Mouse (Mus musculus): ENCODE measurements around the gene Srpr.

Srpr gene

DNA sequence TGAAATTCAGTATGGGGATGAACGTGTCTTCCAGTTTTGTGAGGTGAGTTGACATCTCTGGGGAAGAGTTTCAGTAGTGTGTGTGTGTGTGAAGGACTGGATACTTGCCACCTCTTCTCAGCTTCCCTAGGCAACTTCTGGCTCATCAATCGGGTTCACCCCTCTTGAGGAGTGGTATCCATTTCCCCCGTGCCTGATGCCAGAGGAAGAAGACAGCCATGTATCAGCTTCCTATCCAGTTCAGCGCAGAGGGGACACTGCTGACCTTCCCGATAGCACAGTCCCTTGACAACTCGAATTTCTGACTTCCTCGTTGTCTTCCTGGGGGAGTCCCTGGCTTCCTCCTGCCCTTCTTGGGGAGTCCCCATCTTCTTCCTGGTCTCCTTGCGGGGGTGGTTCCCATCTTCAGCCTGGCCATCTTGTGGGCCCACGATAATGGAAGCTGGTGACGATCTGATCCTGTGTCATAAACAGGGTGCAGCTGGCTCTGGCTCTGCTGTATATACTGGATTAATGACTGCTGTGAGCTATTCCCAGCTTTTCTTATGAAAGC lies 12.5 kb upstream of the Srpr start:
- DNase-seq (ENCODE audit: low read depth in 1 of 2, low spot score in 2 of 2) = no peak

DNA sequence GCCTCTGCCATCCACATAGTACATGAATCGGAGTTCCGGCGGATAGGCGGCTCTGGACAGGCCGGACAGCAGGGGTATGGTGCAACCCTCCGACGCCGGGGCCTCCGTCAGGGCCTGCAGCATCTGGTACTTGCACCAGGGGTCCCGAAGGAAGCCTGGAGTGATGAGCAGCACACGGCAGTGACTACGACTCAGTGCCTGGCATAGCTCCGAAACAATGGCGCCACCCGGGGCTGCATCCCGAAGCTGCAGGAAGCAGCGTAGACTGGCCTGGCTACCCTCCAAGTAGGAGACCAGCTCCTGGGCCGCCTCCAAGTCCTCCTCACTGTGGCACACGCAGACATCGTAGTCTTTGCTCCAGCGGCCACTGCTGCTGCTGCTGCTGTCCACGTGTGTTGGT lies 11.3 kb upstream of the Srpr start:
- DNase-seq (ENCODE audit: low read depth in 1 of 2, low spot score in 2 of 2) = no peak

DNA sequence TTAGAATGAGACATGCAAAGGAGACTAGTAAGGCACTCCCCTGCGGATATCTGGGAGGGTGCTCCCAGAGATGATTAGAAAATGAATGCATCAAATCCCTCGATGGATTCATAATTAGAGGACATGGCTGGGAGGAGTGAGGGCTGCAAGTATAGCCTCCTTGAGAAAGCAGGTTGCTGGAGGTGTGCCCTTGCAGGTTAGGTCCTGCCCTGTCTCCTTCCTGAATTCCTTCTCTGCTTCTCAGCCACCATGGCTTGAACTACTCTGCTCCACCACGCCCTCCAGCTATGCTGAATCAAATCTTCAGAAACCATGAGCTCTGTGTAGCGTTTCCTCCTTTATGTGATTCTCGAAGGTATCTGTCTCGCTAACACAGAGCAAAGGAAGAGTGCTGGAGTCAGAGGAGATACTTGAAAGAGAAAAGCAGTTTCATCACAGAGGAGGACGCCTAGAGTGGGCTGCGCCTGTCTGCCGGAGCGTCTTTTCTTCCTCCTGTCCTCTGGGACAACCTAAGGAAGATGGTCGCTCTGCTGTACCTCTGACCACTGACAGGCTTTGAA lies 6.9 kb upstream of the Srpr start:
- DNase-seq (ENCODE audit: low read depth in 1 of 2, low spot score in 2 of 2) = no peak

DNA sequence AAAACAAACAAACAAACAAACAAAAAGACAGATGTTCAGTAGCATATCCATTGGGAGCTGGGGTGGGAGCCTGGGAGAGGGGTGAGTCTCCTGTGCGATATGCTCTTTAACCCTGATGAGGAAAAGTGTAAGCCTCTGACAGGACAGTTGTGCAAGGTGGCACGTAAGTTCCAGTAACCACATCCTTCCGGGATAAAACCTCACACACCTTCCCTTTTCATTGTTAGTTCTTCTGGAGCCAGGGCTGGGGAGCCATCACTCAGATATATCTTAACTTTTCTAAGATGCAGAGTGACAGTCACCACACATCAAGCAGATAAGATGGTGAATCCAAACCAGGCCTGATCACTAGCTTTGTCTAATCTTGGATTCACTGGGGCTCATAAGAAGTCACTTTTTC lies 5.9 kb upstream of the Srpr start:
- no peak for DNase-seq (ENCODE audit: low read depth in 1 of 2, low spot score in 2 of 2)

DNA sequence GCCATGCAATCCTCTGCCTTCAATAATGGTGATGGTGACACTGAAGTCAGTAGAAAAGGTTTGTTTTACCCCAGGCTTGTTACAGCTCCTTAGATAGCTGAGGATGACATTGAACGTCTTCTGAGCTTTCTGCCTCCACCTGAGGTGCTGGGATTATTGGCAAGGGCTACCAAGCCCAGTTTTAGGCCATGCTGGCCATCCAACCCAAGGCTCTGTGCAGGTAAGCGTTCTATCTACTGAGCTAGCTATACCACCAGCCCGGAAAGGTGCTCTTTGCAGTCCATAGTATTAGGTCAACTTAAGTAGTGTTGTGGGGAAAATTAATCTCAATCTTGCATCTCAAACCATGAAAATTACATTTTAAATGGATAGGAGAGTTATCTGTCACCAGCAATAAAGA lies 2.4 kb upstream of the Srpr start:
- DNase-seq (ENCODE audit: low read depth in 1 of 2, low spot score in 2 of 2) = no peak

DNA sequence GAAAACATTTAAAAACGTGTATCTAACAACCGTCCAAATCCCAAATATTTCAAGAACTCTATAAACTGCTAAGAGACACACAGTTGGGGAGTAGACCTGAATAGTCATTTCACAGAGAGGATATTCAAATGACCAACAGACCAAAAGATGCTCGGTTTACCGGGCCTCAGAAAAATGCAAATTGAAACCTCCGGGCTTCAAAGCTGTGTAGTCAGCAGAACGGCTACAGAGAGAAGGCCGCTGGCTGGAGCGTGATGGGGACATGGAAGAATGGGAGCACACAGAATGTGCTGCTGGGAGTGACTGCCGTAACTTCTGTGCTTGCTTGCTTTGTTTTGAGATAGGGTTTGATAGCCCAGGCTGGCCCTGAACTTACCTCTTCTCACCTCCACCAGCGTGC lies 1.6 kb upstream of the Srpr start:
- no peak for DNase-seq (ENCODE audit: low read depth in 1 of 2, low spot score in 2 of 2)

DNA sequence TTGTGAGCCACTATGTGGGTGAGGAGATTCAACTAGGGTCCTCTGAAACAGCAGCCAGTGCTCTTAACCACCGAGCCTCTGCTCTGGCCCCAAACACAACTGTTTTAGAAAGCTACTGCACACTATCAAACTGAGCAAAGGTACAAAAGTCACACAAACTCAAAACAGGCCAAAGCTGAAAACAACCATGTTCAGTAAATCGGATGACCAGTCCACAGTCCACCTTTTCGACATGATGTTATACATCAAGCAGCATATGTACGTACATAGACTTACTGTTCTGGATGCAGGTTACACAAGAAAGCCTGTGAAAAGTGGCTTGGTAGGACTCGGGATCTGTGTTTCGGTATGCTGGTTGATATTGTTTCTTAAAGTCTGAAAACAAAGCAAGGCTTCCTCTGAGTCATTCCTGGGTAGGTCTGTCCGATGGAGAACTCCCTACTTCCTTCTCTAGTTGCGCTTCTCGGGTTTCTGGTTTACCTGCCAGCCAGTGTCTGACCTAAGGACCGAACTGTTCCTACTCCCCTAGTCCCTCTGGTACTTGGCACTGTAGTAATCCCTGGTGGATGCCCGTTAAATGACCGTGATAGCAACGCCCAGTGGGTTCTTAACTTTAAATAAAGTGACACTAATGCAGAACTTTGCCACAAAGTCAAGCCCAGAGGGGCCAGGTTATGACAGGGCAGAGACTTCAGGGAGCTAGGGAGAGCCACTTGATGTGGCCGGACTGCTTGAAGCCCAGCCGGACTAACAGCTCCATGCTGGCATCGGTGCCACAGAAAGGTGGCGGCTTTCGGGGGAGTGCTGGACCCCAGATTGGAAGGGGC lies 817 bp upstream of the Srpr start:
- DNase-seq (ENCODE audit: low read depth in 1 of 2, low spot score in 2 of 2) = peak in 1 of 2 experiments; percentile 7

DNA sequence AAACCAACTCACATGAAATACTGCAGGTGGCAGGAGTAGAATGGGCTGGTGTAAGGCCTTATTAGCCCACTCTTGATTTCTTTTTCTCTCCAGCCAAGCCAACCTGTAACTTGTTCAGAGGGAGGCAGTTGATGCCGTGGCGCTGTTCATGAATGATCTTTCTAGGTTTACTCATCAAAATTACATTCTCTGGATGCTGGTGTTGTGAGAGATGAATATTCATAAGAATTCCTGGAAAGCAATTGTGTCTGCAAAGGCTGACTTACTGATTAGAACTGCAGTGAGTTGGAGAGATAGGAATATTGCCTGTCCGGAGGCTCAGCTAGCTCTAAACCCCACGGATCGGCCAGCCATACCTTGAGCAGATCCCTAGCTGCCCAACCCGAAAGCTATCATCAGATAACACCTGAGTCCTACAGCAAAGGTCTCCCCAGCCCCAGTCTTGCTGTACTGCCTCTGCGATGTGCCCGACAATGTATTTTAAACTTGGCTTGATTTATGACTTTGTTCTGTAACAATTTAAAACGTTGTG lies 620 bp downstream of the Srpr start:
- no peak for DNase-seq (ENCODE audit: low read depth in 1 of 2, low spot score in 2 of 2)

DNA sequence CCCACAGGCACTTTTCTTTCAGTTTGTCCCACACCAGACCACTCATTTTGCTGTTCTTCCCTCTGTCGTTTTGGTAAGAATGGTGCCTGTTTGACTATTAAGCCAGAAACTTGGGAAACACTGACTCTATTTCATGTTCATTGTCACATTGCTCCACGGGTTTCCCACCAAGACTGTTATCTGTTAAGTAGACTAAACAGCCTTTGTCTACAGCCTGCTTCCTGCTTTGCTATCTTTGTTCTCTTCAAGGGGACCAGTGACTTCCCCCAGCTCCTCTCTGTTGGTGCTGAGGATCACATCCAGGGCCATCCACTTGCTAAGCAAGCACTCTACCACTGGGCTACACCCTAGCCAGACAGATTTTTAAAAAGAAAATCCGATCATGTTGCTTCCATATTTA lies 3.6 kb downstream of the Srpr start:
- no peak for DNase-seq (ENCODE audit: low read depth in 1 of 2, low spot score in 2 of 2)

DNA sequence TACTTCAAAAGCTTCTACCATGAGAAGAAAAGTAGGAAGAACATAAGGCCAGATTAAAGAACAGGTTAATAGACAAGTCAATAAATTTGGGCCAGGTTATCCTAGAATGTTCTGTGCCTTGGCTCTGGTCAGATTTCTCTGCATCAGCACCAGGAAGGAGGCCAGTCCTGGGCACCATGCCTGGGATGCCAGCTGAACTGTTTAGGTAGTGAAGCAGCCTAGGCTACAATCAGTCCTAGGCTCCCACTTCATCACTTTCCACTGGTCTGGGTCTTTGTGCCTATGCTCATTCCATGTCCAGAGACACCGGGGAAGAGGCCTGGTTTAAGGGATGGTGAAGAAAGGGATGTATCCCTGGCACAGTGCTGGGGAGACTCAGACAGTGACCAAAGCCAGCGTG lies 4.4 kb downstream of the Srpr start:
- DNase-seq (ENCODE audit: low read depth in 1 of 2, low spot score in 2 of 2) = no peak

DNA sequence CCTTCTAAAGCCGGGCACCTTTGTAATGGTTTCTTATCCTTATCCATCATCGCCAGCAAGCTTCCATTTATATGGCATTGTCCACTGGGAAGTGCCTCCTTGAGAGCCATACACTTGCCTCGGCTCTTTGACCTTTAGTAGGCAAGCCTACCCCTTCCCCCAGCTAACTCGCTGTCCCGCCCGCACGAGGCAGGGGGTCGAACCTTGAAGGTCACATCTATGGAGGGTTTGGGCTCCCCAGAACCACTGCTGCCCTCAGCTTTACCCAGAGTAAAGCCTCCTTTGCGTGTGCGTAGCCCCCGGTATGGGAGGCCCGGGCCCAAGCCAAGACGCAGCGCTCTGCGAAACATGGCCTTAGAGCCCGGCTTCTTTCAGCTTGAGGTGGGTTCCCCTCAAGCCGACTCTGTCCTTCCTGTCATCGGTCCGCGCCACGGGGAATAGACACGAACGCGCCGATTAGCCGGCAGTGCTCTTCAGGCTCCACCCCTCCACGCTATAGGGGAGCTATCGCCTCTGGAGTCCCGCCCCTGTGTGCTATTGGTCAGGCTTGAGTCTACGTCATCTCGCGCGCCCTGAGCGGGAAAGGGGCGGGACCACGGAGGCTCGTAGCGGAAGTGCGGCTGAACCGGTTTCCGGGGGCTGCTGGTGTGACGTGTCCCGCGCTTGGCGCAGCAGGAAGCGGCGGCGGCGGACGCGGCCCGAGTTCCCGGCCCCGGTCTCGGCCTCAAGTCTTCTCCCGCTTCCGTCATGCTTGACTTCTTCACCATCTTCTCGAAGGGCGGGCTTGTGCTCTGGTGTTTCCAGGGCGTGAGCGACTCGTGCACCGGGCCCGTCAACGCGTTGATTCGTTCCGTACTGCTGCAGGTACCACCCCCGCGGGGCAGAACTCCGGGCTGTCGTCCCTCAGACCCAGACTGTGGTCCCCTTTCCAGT lies 10.8 kb downstream of the Srpr start, which contains the start of gene Foxred1:
Gene Foxred1, minus strand, starts transcription at position 514 of the 933 bp plus-strand sequence.
- DNase-seq (ENCODE audit: low read depth in 1 of 2, low spot score in 2 of 2) = peak; percentile 98 to 99

DNA sequence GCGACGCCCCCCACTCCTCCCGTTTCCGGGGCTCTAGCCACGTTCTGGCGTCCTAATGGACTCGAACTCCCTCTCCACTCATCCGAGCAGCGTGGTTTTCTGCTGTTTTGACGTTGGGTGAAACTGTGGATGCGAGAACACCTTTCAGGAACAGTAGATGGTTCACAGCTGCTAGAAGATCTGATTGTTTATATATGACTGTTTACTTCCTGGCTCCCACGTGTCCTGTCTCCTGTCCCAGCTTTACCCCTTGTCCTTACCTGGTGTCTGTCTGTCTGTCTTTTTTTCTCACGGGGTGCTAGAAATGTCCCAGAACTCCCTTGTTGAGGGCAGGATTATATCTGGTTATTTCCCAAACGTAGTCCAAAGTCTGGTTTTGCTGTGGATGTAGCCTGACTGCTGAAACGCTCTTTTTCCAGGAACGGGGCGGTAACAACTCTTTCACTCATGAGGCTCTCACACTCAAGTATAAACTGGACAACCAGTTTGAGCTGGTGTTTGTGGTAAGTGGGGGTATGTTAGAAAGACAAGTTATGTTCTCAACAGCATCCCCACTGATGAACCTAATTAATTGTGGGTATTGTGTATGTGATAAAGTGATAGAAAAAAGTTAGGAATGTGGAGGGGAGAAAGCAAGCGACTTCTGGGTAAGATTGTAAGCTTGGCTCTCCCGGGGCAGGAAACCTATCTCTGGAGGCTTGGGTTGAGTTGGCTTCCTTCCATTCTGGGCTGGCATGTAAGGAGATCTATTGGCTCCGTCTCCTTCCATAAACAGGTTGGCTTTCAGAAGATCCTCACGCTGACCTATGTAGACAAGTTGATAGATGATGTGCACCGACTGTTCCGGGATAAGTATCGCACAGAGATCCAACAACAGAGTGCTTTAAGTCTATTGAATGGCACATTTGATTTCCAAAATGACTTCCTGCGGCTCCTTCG lies 11.9 kb downstream of the Srpr start:
- DNase-seq (ENCODE audit: low read depth in 1 of 2, low spot score in 2 of 2) = no peak

DNA sequence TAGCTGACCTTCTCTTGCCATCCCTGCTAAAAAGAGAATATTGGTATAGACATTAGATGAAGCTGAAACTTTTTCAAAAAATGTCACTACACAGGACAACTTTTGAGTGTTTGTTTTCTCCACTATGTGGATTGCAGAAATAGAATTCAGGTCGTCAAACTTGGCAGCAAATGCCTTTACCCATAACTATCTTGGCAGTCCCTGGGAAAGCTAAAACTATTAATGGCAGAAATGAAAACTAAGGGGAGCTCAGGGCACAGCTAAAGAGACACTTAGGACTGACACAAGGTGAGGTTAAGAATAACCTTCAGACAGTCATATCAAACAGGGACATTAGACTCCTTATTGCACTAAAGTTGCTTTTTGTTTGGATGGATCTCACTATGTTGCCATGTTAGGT lies 18.0 kb downstream of the Srpr start:
- DNase-seq (ENCODE audit: low read depth in 1 of 2, low spot score in 2 of 2) = no peak

DNA sequence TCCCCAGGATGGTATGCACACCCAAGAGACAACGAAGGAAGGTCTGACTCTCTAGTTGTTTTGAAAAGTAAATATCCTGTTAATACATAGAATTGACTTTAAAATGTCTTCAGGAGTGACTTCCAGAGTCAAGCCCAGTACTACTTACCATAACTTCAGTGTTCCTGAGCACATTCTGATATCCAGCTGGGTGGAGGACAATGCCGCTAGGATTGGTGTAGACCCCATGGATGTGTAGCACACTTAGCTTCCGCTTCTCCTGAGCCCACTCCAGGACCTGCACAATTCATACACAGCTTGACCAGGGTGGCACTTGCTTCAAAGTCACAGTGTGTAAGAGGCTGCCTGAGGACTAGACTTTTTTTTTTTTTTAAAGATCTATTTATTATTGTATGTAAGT lies 23.5 kb downstream of the Srpr start:
- no peak for DNase-seq (ENCODE audit: low read depth in 1 of 2, low spot score in 2 of 2)

DNA sequence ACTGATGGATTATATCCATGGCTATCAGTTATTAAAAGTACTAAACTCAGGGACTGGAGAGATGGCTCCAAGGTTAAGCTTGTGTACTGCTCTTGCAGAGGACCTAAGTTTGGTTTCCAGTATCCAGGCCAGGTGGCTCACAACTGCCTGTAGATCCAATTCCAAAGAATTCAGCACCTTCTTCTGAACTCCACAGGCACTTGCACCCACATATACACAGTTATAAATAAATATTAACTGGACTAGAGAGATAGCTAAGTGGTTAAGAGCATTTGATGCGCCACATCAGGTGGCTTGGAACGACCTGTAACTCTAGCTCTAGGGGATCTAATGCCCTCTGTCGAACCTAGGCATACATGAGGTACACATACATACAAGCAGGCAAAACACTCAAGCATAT lies 28.7 kb downstream of the Srpr start:
- no peak for DNase-seq (ENCODE audit: low read depth in 1 of 2, low spot score in 2 of 2)

DNA sequence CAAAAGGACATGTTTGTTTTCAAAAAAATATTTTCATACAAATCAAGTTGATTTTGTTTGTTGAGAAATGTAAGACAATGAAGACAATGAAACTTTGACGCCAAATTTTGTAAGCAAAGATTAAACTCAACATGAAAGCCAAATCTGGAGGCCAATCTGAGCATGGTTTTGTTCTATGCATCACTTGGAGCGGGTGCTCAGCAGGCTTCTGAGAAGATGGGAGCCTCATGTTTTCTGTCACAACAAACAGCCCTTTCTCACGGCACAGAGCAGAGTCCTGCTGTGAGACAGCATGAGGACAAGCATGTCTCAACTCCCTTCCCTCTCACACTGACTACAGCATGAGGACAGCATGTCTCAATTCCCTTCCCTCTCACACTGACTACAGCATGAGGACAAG lies 36.0 kb downstream of the Srpr start:
- DNase-seq (ENCODE audit: low read depth in 1 of 2, low spot score in 2 of 2) = no peak

DNA sequence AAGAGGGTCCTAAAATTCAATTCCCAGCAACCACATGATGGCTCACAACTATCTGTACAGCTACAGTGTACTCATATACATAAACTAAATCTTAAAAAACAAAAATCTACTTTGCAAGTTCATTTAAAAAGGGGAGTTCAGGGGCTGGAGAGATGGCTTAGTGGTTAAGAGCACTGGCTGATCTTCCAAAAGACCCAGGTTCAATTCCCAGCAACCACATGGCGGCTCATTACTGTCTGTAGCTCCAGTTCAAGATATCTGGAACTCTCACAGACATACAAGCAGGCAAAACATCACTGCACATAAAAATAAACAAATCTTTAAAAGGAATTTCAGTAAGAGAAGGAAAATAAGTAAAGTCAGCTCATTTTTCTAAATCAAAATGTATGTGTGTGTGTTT lies 38.4 kb downstream of the Srpr start:
- DNase-seq (ENCODE audit: low read depth in 1 of 2, low spot score in 2 of 2) = no peak

DNA sequence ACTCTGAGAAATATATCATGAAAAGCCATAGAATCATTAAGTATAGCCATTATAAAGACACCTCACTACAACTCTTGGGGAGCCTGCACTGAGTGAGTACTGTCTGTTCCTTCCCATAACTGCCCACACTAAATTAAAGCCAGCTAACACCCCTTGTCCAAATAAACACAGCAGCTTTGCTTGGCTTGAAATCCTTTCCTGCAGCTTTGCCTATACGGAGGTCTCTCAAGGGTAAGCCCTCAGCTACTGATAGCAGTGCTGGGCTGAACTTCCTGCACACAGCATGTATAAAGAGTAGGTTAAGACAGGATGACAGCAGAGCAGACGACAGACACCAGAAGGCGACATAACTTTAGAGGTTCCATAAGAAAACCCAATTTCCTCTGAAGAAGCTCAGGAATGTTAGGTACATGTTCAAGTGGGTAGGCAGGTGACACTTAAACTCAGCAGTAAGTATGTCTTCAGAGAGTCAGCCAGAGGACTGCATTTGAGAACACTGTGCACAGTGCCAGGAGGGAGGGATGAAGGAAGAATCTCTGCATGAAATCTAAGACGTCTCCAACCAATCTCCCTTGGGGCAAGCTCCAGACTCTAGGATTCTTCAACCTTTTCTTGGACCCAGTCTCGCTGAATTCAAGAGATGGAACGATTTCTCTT lies 39.1 kb downstream of the Srpr start:
- no peak for DNase-seq (ENCODE audit: low read depth in 1 of 2, low spot score in 2 of 2)

DNA sequence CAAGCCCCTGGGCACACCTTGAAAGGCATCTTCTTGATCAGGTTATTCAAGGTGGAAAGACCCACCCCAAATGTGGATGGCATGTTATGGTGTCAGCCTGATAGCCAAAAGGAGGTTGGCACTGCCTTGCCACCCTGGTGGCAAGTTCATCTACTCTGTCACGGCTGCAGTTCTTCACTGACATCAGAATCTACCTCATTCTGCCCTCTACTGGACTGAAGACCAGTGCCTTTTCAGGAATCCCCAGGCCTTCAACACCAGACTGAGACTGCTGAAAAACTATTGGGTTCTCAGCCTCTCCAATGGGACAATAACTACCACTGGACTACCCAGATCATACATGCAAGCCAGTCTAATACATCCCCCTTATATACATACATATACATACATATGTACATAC lies 39.8 kb downstream of the Srpr start:
- no peak for DNase-seq (ENCODE audit: low read depth in 1 of 2, low spot score in 2 of 2)

DNA sequence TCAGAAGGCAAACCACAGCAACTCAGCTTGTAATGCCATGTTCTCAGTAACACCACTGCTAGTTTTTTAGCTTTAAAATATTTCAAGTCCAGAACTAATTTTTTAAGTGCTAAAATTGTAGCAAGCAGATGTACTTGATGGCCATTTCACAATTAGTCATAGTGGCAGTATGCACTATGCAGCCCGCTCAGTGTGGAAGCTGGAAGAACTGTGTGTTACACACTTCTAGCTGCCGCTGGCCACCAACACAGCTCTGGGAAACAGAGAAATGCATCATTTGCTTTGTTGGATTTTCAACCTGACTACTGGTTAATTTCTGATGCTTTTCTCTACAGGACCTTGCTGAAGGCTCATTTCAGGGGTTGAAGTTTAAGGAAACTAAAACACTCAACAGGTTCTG lies 47.4 kb downstream of the Srpr start:
- no peak for DNase-seq (ENCODE audit: low read depth in 1 of 2, low spot score in 2 of 2)
